In genomic region chrX:101642091-101642490, GRCm38 (mm10) we compare ENCODE assay signal across 8 mouse cellular contexts. TPM values are rescaled to one million over a fixed set of nuclear protein-coding genes. Genes with fewer than 3 reads are reported as not detected.
DNase-seq lines count a peak whose midpoint lies in the region; ATAC-seq and TF ChIP-seq lines count a peak whose summit lies in the region.

No protein-coding gene starts in this region.

- WGBS in heart, embryonic 14.5 days, result 21% methylated on average over 5 of the region's 5 CpGs
- 26% methylated on average over 5 of the region's 5 CpGs for WGBS in forebrain, embryonic 14.5 days
- WGBS in liver, embryonic 15.5 days (ENCODE audit: insufficient replicate concordance), result 9% methylated on average over 5 of the region's 5 CpGs

- no peaks in the 10 kb centered on the region; a peak in 1 of 4 replicates for H3K4me1 ChIP-seq in heart, embryonic 14.5 days (ENCODE audit: control insufficient read depth in 2 of 2, insufficient read depth in 2 of 2, low read length in 2 of 2)
- H3K4me1 ChIP-seq in E14TG2a.4 (replicated peaks; ENCODE audit: low read depth, low read length), result peaks cover 49% of the 10 kb centered on the region
- no peaks in the 10 kb centered on the region for H3K4me1 ChIP-seq in forebrain, embryonic 14.5 days (ENCODE audit: control insufficient read depth, insufficient read depth, low read length)
- peaks cover 20% of the 10 kb centered on the region for H3K4me1 ChIP-seq in liver, embryonic 15.5 days (replicated peaks)

- peak overlapping the region; percentile 90 for H3K9ac ChIP-seq in heart, embryonic 14.5 days (ENCODE audit: low read length)
- peak overlapping the region; percentile 85 for H3K9ac ChIP-seq in forebrain, embryonic 14.5 days (ENCODE audit: low read length)
- H3K9ac ChIP-seq in liver, embryonic 15.5 days, result peak overlapping the region; percentile 15; the same call in 1 of the 2 replicates

- peak overlapping the region; percentile 72 for H3K4me2 ChIP-seq in heart, embryonic 14.5 days (ENCODE audit: low read length)
- H3K4me2 ChIP-seq in forebrain, embryonic 14.5 days (ENCODE audit: low read length), result peak overlapping the region; percentile 63
- peak overlapping the region; percentile 64 for H3K4me2 ChIP-seq in liver, embryonic 15.5 days

- no peaks in the 10 kb centered on the region for H3K9me3 ChIP-seq in heart, embryonic 14.5 days (ENCODE audit: control insufficient read depth, low read length)
- H3K9me3 ChIP-seq in E14TG2a.4 (ENCODE audit: low read length), result no peaks in the 10 kb centered on the region
- H3K9me3 ChIP-seq in forebrain, embryonic 14.5 days (replicated peaks; ENCODE audit: control insufficient read depth, low read length), result no peaks in the 10 kb centered on the region
- H3K9me3 ChIP-seq in liver, embryonic 15.5 days (replicated peaks), result no peaks in the 10 kb centered on the region

- no peak for TF ChIP-seq CTCF in E14TG2a.4 (conservative IDR thresholded peaks at IDR 0.05; ENCODE audit: low read length)

- no peak overlapping the region for H3K27ac ChIP-seq in heart, embryonic 14.5 days (replicated peaks in 1 of 2; ENCODE audit: control insufficient read depth in 1 of 2, insufficient read depth in 1 of 2, low read depth in 2 of 2, low read length in 2 of 2)
- H3K27ac ChIP-seq in forebrain, embryonic 14.5 days (ENCODE audit: low read depth, low read length), result no peak overlapping the region
- H3K27ac ChIP-seq in liver, embryonic 15.5 days (replicated peaks), result no peak overlapping the region

- peaks cover 13% of the 10 kb centered on the region for H3K36me3 ChIP-seq in heart, embryonic 14.5 days (ENCODE audit: control insufficient read depth, insufficient read depth, low read length)
- peaks cover 25% of the 10 kb centered on the region for H3K36me3 ChIP-seq in E14TG2a.4 (ENCODE audit: insufficient read depth, low read length)
- H3K36me3 ChIP-seq in forebrain, embryonic 14.5 days (ENCODE audit: control insufficient read depth, insufficient read depth, low read length), result 0 out of 2 replicates have a peak, but pooled peaks cover 4% of the 10 kb centered on the region
- H3K36me3 ChIP-seq in liver, embryonic 15.5 days (replicated peaks), result peaks cover 26% of the 10 kb centered on the region

- peaks cover 13% of the 10 kb centered on the region for H3K27me3 ChIP-seq in heart, embryonic 14.5 days (ENCODE audit: control insufficient read depth, insufficient read depth, low read length)
- no peaks in the 10 kb centered on the region; the same call in 1 of the 2 replicates for H3K27me3 ChIP-seq in E14TG2a.4 (ENCODE audit: insufficient read depth, low read length)
- H3K27me3 ChIP-seq in forebrain, embryonic 14.5 days (replicated peaks; ENCODE audit: control insufficient read depth, insufficient read depth, low read length), result 0 out of 2 replicates have a peak, but pooled peaks cover 2% of the 10 kb centered on the region
- no peaks in the 10 kb centered on the region for H3K27me3 ChIP-seq in liver, embryonic 15.5 days

- no peak for DNase-seq in heart, adult 8-10 months (ENCODE audit: low spot score)
- no peak for DNase-seq in forebrain, embryonic 14.5 days (ENCODE audit: low spot score)
- DNase-seq in adipocyte (ENCODE audit: low spot score), result no peak
- no peak for DNase-seq in gastrocnemius, adult 18-20 months (ENCODE audit: low spot score)
- DNase-seq in B cell, adult 2 months, result no peak

- ATAC-seq in heart, embryonic 14.5 days (ENCODE audit: insufficient number of reproducible peaks, insufficient read depth, low FRiP score, low read depth), result no peak
- ATAC-seq in forebrain, embryonic 14.5 days, result no peak
- no peak for ATAC-seq in liver, embryonic 15.5 days (ENCODE audit: insufficient read depth)

- H3K4me3 ChIP-seq in heart, embryonic 14.5 days (ENCODE audit: control insufficient read depth in 1 of 2, insufficient read depth in 1 of 2, low read depth in 1 of 2, low read length in 2 of 2), result peak overlapping the region; percentile 21 to 70; a peak in 3 of 4 replicates
- peak overlapping the region; percentile 87 for H3K4me3 ChIP-seq in E14TG2a.4 (replicated peaks; ENCODE audit: low read length)
- H3K4me3 ChIP-seq in forebrain, embryonic 14.5 days (ENCODE audit: low read depth, low read length), result peak overlapping the region; percentile 61
- H3K4me3 ChIP-seq in liver, embryonic 15.5 days (replicated peaks), result peak overlapping the region; percentile 77

RNA-seq across cellular contexts. Expression of gene Ogt, which starts 2.2 kb away (rescaled TPM):
- 133 and 138 TPM in 2 replicates for polyA plus RNA-seq in heart, embryonic 14.5 days (2014; fragmentation: Nextera tagmentation; extraction: Ambion mirVana)
- 10 to 100 TPM; 53.6 to 66.9 (median 60.0) TPM for total RNA-seq in heart, adult 8-10 months (2022)
- 204 and 254 TPM in 2 replicates for polyA plus RNA-seq in forebrain, embryonic 14.5 days (2014; fragmentation: Nextera tagmentation; extraction: Ambion mirVana)
- polyA plus RNA-seq in liver, embryonic 15.5 days (2015; fragmentation: Nextera tagmentation; extraction: Ambion mirVana), result 48.3 and 49.4 TPM in 2 replicates
- 10 to 100 TPM; 64.7 to 74.0 TPM for total RNA-seq in gastrocnemius, adult 18-20 months (2021)

Comparison
In these comparisons a context has a peak if more than half of its experiments do, and no peak if none do; other contexts are left out.
1. H3K9ac ChIP-seq: peak in every context shown above with its lines; median percentile 90 in heart, embryonic 14.5 days; 85 in forebrain, embryonic 14.5 days; 15 in liver, embryonic 15.5 days.